Comparison of ENCODE assay signal across 9 mouse cellular contexts in genomic region chr9:80351678-80352331, GRCm38 (mm10).
A peak's percentile ranks its signal among the peaks of the same experiment; 100 is the strongest.
DNase-seq lines count a peak whose midpoint lies in the region; ATAC-seq and TF ChIP-seq lines count a peak whose summit lies in the region.
"Had no signal": no experiment of that assay in that cellular context is flagged by ENCODE, and none has a peak within 500 bp of the region (broad histone marks: within the 10 kb centered on the region; RNA-seq: fewer than 3 reads in every experiment).

No protein-coding gene starts in this region.

- no peaks in the 10 kb centered on the region for H3K4me1 ChIP-seq in kidney, embryonic 15.5 days
- peaks cover 7% of the 10 kb centered on the region; the same call in 1 of the 2 replicates for H3K4me1 ChIP-seq in hindbrain, embryonic 15.5 days (replicated peaks)
- H3K4me1 ChIP-seq in midbrain, embryonic 16.5 days (ENCODE audit: control insufficient read depth, insufficient read depth, low read length): peaks cover 3% of the 10 kb centered on the region; the same call in 1 of the 2 replicates
- no peaks in the 10 kb centered on the region for H3K4me1 ChIP-seq in thymus, adult 2 months (replicated peaks; ENCODE audit: control insufficient read depth, insufficient read depth, low read length)
- H3K4me1 ChIP-seq: heart, embryonic 15.5 days had no signal

- peak overlapping the region; percentile 36 for H3K4me2 ChIP-seq in kidney, embryonic 15.5 days
- H3K4me2 ChIP-seq in hindbrain, embryonic 15.5 days: peak overlapping the region; percentile 40
- peak overlapping the region; percentile 50 for H3K4me2 ChIP-seq in midbrain, embryonic 16.5 days (ENCODE audit: low read length)
- H3K4me2 ChIP-seq: heart, embryonic 15.5 days had no signal

- H3K27ac ChIP-seq in kidney, embryonic 15.5 days: no peak overlapping the region
- H3K27ac ChIP-seq in hindbrain, embryonic 15.5 days (replicated peaks): 0 out of 2 replicates have a peak overlapping the region, but pooled peaks have one; percentile 8
- H3K27ac ChIP-seq in midbrain, embryonic 16.5 days (ENCODE audit: low read length): no peak overlapping the region
- no peak overlapping the region for H3K27ac ChIP-seq in thymus, adult 2 months (ENCODE audit: control insufficient read depth, insufficient read depth, low read length)
- H3K27ac ChIP-seq: heart, embryonic 15.5 days had no signal

- ATAC-seq in kidney, embryonic 15.5 days (replicated peaks; ENCODE audit: low FRiP score): no peak
- peak; percentile 88 for ATAC-seq in hindbrain, embryonic 15.5 days (ENCODE audit: low FRiP score, low read depth)
- ATAC-seq in midbrain, embryonic 16.5 days: peak; percentile 87

- H3K36me3 ChIP-seq in kidney, embryonic 15.5 days: no peaks in the 10 kb centered on the region
- no peaks in the 10 kb centered on the region for H3K36me3 ChIP-seq in hindbrain, embryonic 15.5 days
- no peaks in the 10 kb centered on the region for H3K36me3 ChIP-seq in midbrain, embryonic 16.5 days (ENCODE audit: control insufficient read depth, insufficient read depth, low read length)
- no peaks in the 10 kb centered on the region for H3K36me3 ChIP-seq in thymus, adult 2 months (ENCODE audit: control insufficient read depth, insufficient read depth, low read length)
- H3K36me3 ChIP-seq: heart, embryonic 15.5 days had no signal

- H3K9ac ChIP-seq in kidney, embryonic 15.5 days: no peak overlapping the region
- no peak overlapping the region for H3K9ac ChIP-seq in hindbrain, embryonic 15.5 days
- H3K9ac ChIP-seq in midbrain, embryonic 16.5 days (ENCODE audit: low read depth, low read length): no peak overlapping the region
- H3K9ac ChIP-seq: heart, embryonic 15.5 days had no signal

- WGBS in kidney, embryonic 15.5 days: 46% methylated on average over 20 of the region's 20 CpGs
- WGBS in hindbrain, embryonic 15.5 days: 16% methylated on average over 20 of the region's 20 CpGs
- 14% methylated on average over 20 of the region's 20 CpGs for WGBS in midbrain, embryonic 16.5 days
- WGBS in thymus, adult 2 months: 80% methylated on average over 20 of the region's 20 CpGs

- TF ChIP-seq CTCF in thymus, adult 2 months (IDR thresholded peaks at IDR 0.05; ENCODE audit: borderline replicate concordance, control insufficient read depth, extremely low read depth, insufficient read depth, low read length, poor library complexity): no peak

- no peaks in the 10 kb centered on the region for H3K27me3 ChIP-seq in kidney, embryonic 15.5 days
- 0 out of 2 replicates have a peak, but pooled peaks cover 2% of the 10 kb centered on the region for H3K27me3 ChIP-seq in hindbrain, embryonic 15.5 days
- H3K27me3 ChIP-seq in midbrain, embryonic 16.5 days (ENCODE audit: control insufficient read depth, insufficient read depth, low read depth, low read length): no peaks in the 10 kb centered on the region
- H3K27me3 ChIP-seq in thymus, adult 2 months (ENCODE audit: control insufficient read depth, insufficient read depth, low read length): no peaks in the 10 kb centered on the region
- H3K27me3 ChIP-seq: heart, embryonic 15.5 days had no signal

- no peak for TF ChIP-seq POLR2A in thymus, adult 2 months (IDR thresholded peaks at IDR 0.05; ENCODE audit: control insufficient read depth, extremely low read depth, insufficient read depth, low read length, poor library complexity)

- no peaks in the 10 kb centered on the region for H3K9me3 ChIP-seq in kidney, embryonic 15.5 days (replicated peaks)
- H3K9me3 ChIP-seq in hindbrain, embryonic 15.5 days: no peaks in the 10 kb centered on the region
- H3K9me3 ChIP-seq in midbrain, embryonic 16.5 days (replicated peaks; ENCODE audit: control insufficient read depth, low read length, poor library complexity, severe bottlenecking): no peaks in the 10 kb centered on the region
- H3K9me3 ChIP-seq: heart, embryonic 15.5 days had no signal

- no peak overlapping the region for H3K4me3 ChIP-seq in kidney, embryonic 15.5 days (replicated peaks)
- peak overlapping the region; percentile 14; the same call in 1 of the 2 replicates for H3K4me3 ChIP-seq in hindbrain, embryonic 15.5 days
- H3K4me3 ChIP-seq in midbrain, embryonic 16.5 days (ENCODE audit: low read depth, low read length): peak overlapping the region; percentile 16; the same call in 1 of the 2 replicates
- H3K4me3 ChIP-seq in thymus, adult 2 months (ENCODE audit: control insufficient read depth, insufficient read depth, low read length): no peak overlapping the region
- H3K4me3 ChIP-seq: heart, embryonic 15.5 days had no signal

- DNase-seq in kidney, postnatal 25 days: no peak
- DNase-seq in embryo, embryonic 9.5 days (ENCODE audit: extremely low spot score): peak; percentile 33
- DNase-seq in thymus, adult 2 months: no peak
- DNase-seq in frontal cortex, postnatal 25 days (ENCODE audit: low spot score in 2 of 2): no peak
- no peak for DNase-seq in testis, postnatal 10 days (ENCODE audit: low spot score)

Comparison
In these comparisons a context has a peak if more than half of its experiments do, and no peak if none do; other contexts are left out.
1. H3K4me3 ChIP-seq: peak in hindbrain, embryonic 15.5 days (single experiment) and midbrain, embryonic 16.5 days (single experiment); none in kidney, embryonic 15.5 days (single experiment) and thymus, adult 2 months (single experiment).
2. Peak in every context shown above with its lines, with median percentiles within 50 percentile points of each other: H3K4me2 ChIP-seq.